Mouse (Mus musculus) c-Kit-positive CD71-negative TER-119-negative erythroid progenitor cells, embryonic 14.5 days (primary cell): ENCODE results near the gene Zfp422.
A peak's percentile ranks its signal among the peaks of the same experiment; 100 is the strongest.

Experiments used
- DNase-seq: peaks from one replicate; pipeline ENCODE4 v3.0.0-alpha.2; 2013; ENCODE audit warnings: low read depth

The Zfp422 gene

GRCm38 (mm10) chr6:116628539-116629171 lies at the start of gene Zfp422:
Zfp422 (minus strand) TSS chr6:116628999.
- peak; percentile 26 for DNase-seq

- no peak for DNase-seq
Observed at GRCm38 (mm10) chr6:116677321-116677720, 48.5 kb upstream of the Zfp422 start.

GRCm38 (mm10) chr6:116676355-116676913 lies 47.6 kb upstream of the Zfp422 start:
- DNase-seq = no peak

- DNase-seq = no peak
Observed at GRCm38 (mm10) chr6:116674283-116674886, 45.6 kb upstream of the Zfp422 start.

- DNase-seq = no peak
Observed at GRCm38 (mm10) chr6:116673471-116674282, 44.9 kb upstream of the Zfp422 start, which contains the start of gene Rassf4. Rassf4 (minus strand) TSS chr6:116673952.

- DNase-seq = no peak
Observed at GRCm38 (mm10) chr6:116672349-116672748, 43.5 kb upstream of the Zfp422 start.

- DNase-seq = no peak
Observed at GRCm38 (mm10) chr6:116671768-116672167, 43.0 kb upstream of the Zfp422 start.

- no peak for DNase-seq
Observed at GRCm38 (mm10) chr6:116671031-116671430, 42.2 kb upstream of the Zfp422 start.

GRCm38 (mm10) chr6:116670144-116670543 lies 41.3 kb upstream of the Zfp422 start:
- no peak for DNase-seq

- DNase-seq = no peak
Observed at GRCm38 (mm10) chr6:116668682-116669470, 40.1 kb upstream of the Zfp422 start.

GRCm38 (mm10) chr6:116667382-116667781 lies 38.6 kb upstream of the Zfp422 start:
- no peak for DNase-seq

GRCm38 (mm10) chr6:116666892-116667291 lies 38.1 kb upstream of the Zfp422 start:
- DNase-seq = no peak

GRCm38 (mm10) chr6:116666085-116666750 lies 37.4 kb upstream of the Zfp422 start:
- DNase-seq = no peak

- no peak for DNase-seq
Observed at GRCm38 (mm10) chr6:116664830-116665229, 36.0 kb upstream of the Zfp422 start.

- no peak for DNase-seq
Observed at GRCm38 (mm10) chr6:116664031-116664430, 35.2 kb upstream of the Zfp422 start.

GRCm38 (mm10) chr6:116663364-116663763 lies 34.6 kb upstream of the Zfp422 start:
- no peak for DNase-seq

- peak; percentile 64 for DNase-seq
Observed at GRCm38 (mm10) chr6:116653684-116654454, 25.1 kb upstream of the Zfp422 start.

GRCm38 (mm10) chr6:116653191-116653590 lies 24.4 kb upstream of the Zfp422 start:
- no peak for DNase-seq

GRCm38 (mm10) chr6:116651437-116652118 lies 22.8 kb upstream of the Zfp422 start:
- no peak for DNase-seq

- DNase-seq = no peak
Observed at GRCm38 (mm10) chr6:116650406-116650805, 21.6 kb upstream of the Zfp422 start, which contains the start of gene Depp1. Depp1 (plus strand) TSS chr6:116650609.
